Mouse (Mus musculus) small intestine, adult 2 months (tissue): ENCODE data around the gene Supt16. TPM values are rescaled to one million over a fixed set of nuclear protein-coding genes. Genes with fewer than 3 reads are reported as not detected.
A peak's percentile ranks its signal among the peaks of the same experiment; 100 is the strongest.

ENCODE experiments used
- H3K27ac ChIP-seq: fragments of 200-500 bp; 2 replicates; pipeline ENCODE4 v1.5.1; 2012; ENCODE audit warnings: low read depth, low read length, control low read depth, inconsistent platforms; ENCODE audit not compliant: insufficient read depth
- H3K27me3 ChIP-seq: fragments of 200-500 bp; 2 replicates; pipeline ENCODE4 v1.6.1; 2012; ENCODE audit warnings: mild to moderate bottlenecking, moderate library complexity, low read length, inconsistent platforms; ENCODE audit not compliant: control insufficient read depth, insufficient read depth
- H3K36me3 ChIP-seq: fragments of 200-500 bp; 2 replicates; pipeline ENCODE4 v1.6.1; 2012; ENCODE audit warnings: mild to moderate bottlenecking, low read length, control low read depth, inconsistent platforms; ENCODE audit not compliant: control insufficient read depth, insufficient read depth
- H3K4me1 ChIP-seq: fragments of 200-500 bp; 2 replicates; pipeline ENCODE4 v1.6.1; 2012; ENCODE audit warnings: low read length, inconsistent platforms, mixed read lengths; ENCODE audit not compliant: control insufficient read depth, insufficient read depth, insufficient read length
- H3K4me3 ChIP-seq: fragments of 200-500 bp; 2 replicates; pipeline ENCODE4 v1.5.1; 2012; ENCODE audit warnings: low read depth, mild to moderate bottlenecking, control low read depth, inconsistent platforms, low read length, moderate library complexity
- CTCF ChIP-seq: fragments of 200-500 bp; IDR thresholded peaks from 2 replicates; pipeline ENCODE4 v1.5.1; 2012; ENCODE audit warnings: low read depth, mild to moderate bottlenecking, control low read depth, inconsistent platforms, low read length, moderate library complexity, mixed read lengths; ENCODE audit not compliant: insufficient replicate concordance, insufficient read length; ENCODE audit errors: extremely low read depth
- POLR2A ChIP-seq: fragments of 200-500 bp; IDR thresholded peaks from 2 replicates; pipeline ENCODE4 v1.6.1; 2012; ENCODE audit warnings: low read depth, mild to moderate bottlenecking, control low read depth, inconsistent platforms, low read length, moderate library complexity
- WGBS: fragments of 180-500 bp; shearing (Covaris S2); methylation state at CpG from one replicate; pipeline ENCODE4 v1.1.7; 2018; 5-methylcytosine and 5-hydroxymethylcytosine counted together
- polyA plus RNA-seq: library from polyadenylated mRNA; depleted of rRNA; stranded (reverse); fragments of >200 nt; gene quantifications from 2 replicates; pipeline ENCODE4 v1.2.3, GENCODE M21; 2012

Gene Supt16
- polyA plus RNA-seq, 1 experiment, result 4.0 TPM

GRCm38 (mm10) chr14:52149888-52150287, 47.3 kb downstream of the Supt16 start:
- Histone ChIP-seq H3K4me3 (no peak overlapping the region), H3K36me3 (no peaks in the 10 kb centered on the region), H3K4me1 (no peaks in the 10 kb centered on the region), H3K27ac (no peak overlapping the region), H3K27me3 (no peaks in the 10 kb centered on the region)
- 65% methylated on average over 4 of the region's 4 CpGs for WGBS
- TF ChIP-seq CTCF (no peak), POLR2A (no peak)

GRCm38 (mm10) chr14:52146540-52146939, 50.7 kb downstream of the Supt16 start:
- H3K36me3 ChIP-seq, result no peaks in the 10 kb centered on the region
- H3K27me3 ChIP-seq, result no peaks in the 10 kb centered on the region
- no peak for TF ChIP-seq POLR2A
- TF ChIP-seq CTCF, result peak; percentile 40; the same call in 1 of the 2 replicates
- 71% methylated on average over 4 of the region's 4 CpGs for WGBS
- H3K4me3 ChIP-seq, result no peak overlapping the region
- H3K4me1 ChIP-seq, result peaks cover 3% of the 10 kb centered on the region; the same call in 1 of the 2 replicates
- no peak overlapping the region for H3K27ac ChIP-seq

GRCm38 (mm10) chr14:52144165-52144564, 53.1 kb downstream of the Supt16 start:
- no peak overlapping the region for H3K4me3 ChIP-seq
- no peak overlapping the region for H3K27ac ChIP-seq
- TF ChIP-seq POLR2A (no peak), CTCF (no peak)
- no peaks in the 10 kb centered on the region for H3K27me3 ChIP-seq
- H3K36me3 ChIP-seq, result no peaks in the 10 kb centered on the region
- peaks cover 4% of the 10 kb centered on the region; the same call in 1 of the 2 replicates for H3K4me1 ChIP-seq
- WGBS, result 86% methylated on average over 4 of the region's 4 CpGs

GRCm38 (mm10) chr14:52141445-52142127, 55.6 kb downstream of the Supt16 start:
- no peak for TF ChIP-seq POLR2A
- TF ChIP-seq CTCF, result no peak
- no peaks in the 10 kb centered on the region for H3K36me3 ChIP-seq
- WGBS, result 40% methylated on average over 16 of the region's 16 CpGs
- no peak overlapping the region for H3K27ac ChIP-seq
- no peaks in the 10 kb centered on the region for H3K27me3 ChIP-seq
- H3K4me3 ChIP-seq, result peak overlapping the region; percentile 50
- H3K4me1 ChIP-seq, result peaks cover 4% of the 10 kb centered on the region; the same call in 1 of the 2 replicates

GRCm38 (mm10) chr14:52140577-52141444, 56.4 kb downstream of the Supt16 start:
- Histone ChIP-seq H3K4me1 (peaks cover 4% of the 10 kb centered on the region; the same call in 1 of the 2 replicates), H3K36me3 (no peaks in the 10 kb centered on the region), H3K4me3 (peak overlapping the region; percentile 50), H3K27ac (0 out of 2 replicates have a peak overlapping the region, but pooled peaks have one; percentile 16), H3K27me3 (no peaks in the 10 kb centered on the region)
- 38% methylated on average over 19 of the region's 19 CpGs for WGBS
- no peak for TF ChIP-seq CTCF
- TF ChIP-seq POLR2A, result no peak

- TF ChIP-seq CTCF, result no peak
- TF ChIP-seq POLR2A, result no peak
- Histone ChIP-seq H3K4me1 (no peaks in the 10 kb centered on the region), H3K36me3 (no peaks in the 10 kb centered on the region), H3K27ac (no peak overlapping the region), H3K27me3 (no peaks in the 10 kb centered on the region), H3K4me3 (no peak overlapping the region)
- 51% methylated on average over 5 of the region's 5 CpGs for WGBS
These were observed 63.6 kb downstream of the Supt16 start for GRCm38 (mm10) chr14:52133584-52133983.

GRCm38 (mm10) chr14:52124636-52125035, 72.6 kb downstream of the Supt16 start:
- no peaks in the 10 kb centered on the region for H3K4me1 ChIP-seq

More at GRCm38 (mm10) chr14:52124636-52125035, 72.6 kb downstream of the Supt16 start:
- no peak overlapping the region for H3K27ac ChIP-seq
- no peak for TF ChIP-seq POLR2A
- no peak for TF ChIP-seq CTCF
- no peaks in the 10 kb centered on the region for H3K36me3 ChIP-seq
- no peak overlapping the region for H3K4me3 ChIP-seq
- no peaks in the 10 kb centered on the region for H3K27me3 ChIP-seq
- 86% methylated on average over 3 of the region's 3 CpGs for WGBS
